Mouse (Mus musculus) bone marrow macrophage, adult 2 months (primary cell): ENCODE data around the gene Dennd4a.

Source experiments
- CTCF ChIP-seq: IDR thresholded peaks from 2 replicates; pipeline ENCODE4 v1.5.1; 2012; ENCODE audit warnings: low read depth, mild to moderate bottlenecking, low read length, moderate library complexity
- POLR2A ChIP-seq: IDR thresholded peaks from 2 replicates; pipeline ENCODE4 v1.6.1; 2012; ENCODE audit warnings: mild to moderate bottlenecking, low read depth, low read length, borderline replicate concordance

- TF ChIP-seq POLR2A (no peak), CTCF (no peak)
Observed at GRCm38 (mm10) chr9:64951161-64951657, 140.1 kb downstream of the Dennd4a start, which contains the start of gene Slc24a1.
